Mouse (Mus musculus) CH12F3 (cell line): ENCODE measurements around the gene Dglucy.
"Not testable (repeated sequence)": the region's sequence is repeated elsewhere in the genome, so short reads cannot be mapped to it uniquely, and the experiment has no call there.

Source experiments
- in situ Hi-C: fragments of 300-500 bp; cut with MboI; formaldehyde crosslinking; loops from 2 replicates; pipeline ENCODE4 v1.14.3; 2020; ENCODE audit warnings: low sequenced_read_pairs

Gene Dglucy

DNA sequence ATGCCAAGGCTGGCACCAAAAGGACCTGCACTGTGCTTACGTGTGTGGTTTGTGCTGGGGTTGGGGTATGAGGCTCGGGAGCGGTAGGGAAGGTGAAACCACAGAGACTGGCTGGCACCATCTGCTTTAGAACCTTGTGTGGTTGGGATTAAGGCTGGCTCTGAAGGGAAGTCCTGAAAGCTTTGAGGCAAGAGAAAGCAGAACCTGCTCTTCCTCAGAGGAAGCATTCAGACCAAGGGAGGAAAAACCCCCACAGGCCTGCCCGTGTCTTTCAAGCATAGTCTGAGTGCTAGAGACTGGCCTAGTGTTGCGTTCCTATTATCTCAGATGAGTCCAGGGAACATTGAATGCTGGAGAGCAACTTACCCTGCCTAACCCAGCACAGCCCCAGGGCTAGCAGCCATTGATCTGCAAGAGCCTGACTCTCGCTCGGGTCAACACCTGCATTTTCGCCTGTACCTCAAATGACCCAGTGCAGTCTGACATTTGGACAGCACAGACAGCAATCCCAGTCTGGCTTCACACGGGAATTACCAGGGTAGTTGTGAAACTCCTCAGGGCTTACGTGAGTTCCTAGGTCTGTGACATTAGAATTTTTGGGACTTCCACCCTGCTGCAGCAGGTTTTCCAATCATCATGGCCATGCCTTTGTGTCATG is 452 bp upstream of the Dglucy start:
- in situ Hi-C loops: no loop called here

GRCm38 (mm10) chr12:100780416-100780815 is 1.6 kb downstream of the Dglucy start:
- in situ Hi-C loops: no loop called here

DNA sequence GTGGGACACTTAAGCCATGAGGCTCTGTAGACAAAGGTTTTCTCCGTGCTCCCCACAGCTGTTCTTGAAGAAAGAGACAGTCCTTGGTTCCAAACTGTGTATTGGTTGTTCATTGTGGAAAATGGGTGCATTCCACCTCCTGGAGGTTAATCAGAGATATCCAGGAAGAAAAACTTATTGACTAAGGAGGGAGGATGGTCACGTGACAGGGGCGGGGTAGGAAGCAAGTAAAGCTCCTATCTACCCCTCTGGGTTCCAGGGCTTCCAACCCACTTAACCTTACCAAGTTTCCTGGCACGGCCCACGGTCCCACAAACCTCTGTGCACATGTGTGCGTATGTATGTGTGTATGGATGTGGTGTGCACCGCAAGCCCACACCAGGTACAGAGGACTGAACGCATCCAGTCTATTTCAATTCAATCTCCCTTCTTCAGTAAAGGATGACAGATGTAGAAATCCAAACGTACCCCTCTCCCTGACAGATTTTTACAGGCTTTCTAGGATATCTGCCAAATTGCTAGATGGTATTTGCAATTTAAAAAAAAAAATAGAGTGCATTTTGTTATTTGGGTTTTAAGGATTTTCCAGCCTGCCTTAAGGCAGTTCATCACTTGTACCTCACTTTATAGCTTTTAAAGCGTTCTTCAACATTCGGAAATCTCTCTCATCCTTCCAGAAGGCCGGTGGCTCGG is 2.7 kb downstream of the Dglucy start:
- in situ Hi-C loops: no loop called here

DNA sequence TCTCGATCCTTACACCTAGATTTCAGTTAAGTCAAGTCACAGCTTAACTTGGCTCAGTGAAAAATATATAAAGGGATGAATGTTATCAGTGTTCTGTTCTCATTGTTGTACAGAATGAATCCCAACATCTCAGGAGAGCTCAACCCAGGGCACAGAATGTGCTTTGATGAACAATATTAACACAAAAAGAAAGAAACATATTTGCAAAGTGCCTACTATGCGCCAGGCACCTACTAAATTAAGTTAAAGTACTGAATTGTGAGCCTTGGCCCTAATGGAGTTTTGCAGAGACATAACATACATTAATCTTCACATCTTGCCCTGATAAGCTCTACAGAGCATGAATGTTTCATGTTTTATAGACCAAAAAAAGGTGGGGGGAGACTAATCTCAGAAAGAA is 5.3 kb downstream of the Dglucy start:
- in situ Hi-C loops: no loop called here

DNA sequence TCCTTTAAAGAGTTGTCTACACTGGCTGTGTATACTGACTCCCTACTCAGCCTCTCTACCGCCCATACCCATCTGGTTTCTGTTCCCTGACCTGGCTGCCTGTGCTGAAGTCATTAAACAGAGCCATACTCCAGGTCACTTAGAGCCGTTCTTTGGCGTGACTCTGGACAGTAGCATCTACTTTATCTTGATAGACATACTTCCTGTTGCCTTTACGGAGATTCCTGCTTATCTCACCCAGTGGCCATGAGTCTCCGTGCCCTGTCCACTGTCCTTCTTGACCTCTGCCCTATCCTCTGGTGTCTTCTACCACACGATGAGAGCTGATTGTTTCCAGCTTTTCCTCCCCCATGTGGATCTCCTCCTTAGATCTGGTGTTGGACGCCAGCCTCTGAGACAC is 6.5 kb downstream of the Dglucy start:
- in situ Hi-C loops: no loop called here

DNA sequence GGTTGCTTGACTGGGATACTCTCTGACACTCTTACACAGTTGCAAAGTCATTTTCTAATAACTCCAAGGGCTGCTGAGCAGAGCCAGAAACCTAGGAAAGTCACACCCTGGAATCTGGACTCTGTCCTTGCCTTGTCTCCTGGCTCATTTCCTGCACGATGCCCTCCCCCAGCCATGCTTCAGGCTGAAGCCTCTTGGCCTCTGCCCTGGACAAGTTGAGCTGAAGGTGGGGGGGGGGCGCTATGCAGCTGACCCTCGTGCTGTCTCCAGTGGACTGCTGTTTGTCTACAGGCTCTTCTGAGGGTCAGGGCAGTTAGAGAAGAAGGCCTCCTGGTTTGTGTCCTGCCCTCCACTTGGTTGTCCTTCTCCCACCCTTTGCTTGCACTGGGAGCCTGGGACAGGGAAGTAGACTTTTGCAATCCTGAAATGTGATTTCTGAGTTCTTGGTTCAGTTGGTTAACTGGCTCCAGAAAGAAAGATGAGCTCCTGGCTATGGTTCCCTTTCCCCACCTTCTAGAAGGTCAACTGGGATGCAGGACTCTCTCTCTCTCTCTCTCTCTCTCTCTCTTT is 11.2 kb downstream of the Dglucy start:
- in situ Hi-C loops: no loop called here

DNA sequence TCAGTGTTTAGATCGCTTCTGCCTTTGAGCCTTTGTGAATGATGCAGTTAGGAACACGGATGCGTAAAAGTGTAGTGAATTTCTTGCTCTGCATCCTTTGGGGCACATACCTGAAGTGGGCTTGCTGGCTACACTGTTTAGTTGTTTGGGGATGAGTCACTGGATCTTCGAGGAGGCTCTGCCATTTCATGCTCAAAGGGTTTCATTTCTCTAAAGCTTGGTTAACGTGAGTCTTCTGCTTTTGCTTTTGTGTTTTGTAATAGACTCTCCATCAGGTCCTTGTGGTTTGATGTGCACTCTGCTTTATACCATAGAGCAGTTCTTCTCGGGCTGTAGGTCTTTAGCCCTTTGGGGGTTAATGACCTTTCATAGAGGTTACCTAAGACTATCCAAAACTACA is 12.6 kb downstream of the Dglucy start:
- in situ Hi-C loops: no loop called here

DNA sequence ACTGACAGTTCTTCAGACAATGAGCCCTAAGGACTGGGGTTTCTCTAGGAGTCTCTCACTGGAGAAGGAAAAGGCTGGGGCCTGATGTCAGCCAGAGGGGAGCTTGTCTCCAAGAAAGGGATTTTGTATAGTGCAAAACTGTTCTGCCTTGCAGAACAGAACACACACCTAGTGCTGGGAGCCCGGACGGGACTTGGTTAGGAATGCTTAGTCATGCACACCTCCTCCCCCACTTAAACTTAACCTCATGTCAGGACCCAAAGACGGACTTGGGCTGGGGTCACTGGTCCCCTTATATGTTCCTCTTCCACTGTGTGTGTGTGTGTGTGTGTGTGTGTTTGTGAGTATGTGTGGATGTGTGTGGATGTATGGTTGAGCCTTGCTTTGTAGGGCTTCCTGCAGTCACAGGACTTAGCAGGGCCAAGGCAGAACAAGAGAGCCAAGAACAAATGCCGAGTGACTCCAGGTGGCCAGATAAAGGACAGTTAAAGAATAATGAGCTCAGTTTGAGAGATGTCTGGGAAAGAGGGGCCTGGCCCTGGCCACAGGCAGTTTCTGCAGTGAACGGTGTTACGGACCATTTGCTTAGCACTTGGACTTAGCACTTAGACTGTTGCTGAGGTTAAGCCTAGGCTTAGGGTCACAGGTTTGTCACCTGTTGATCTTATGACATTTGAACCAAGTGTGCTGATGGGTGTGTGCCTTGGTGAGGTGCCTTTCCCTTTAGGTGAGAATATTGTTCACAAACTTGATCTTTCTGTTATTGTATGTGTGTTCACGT is 15.8 kb downstream of the Dglucy start:
- in situ Hi-C loops: no loop called here

GRCm38 (mm10) chr12:100795390-100796036 is 16.7 kb downstream of the Dglucy start:
- in situ Hi-C loops: no loop called here

DNA sequence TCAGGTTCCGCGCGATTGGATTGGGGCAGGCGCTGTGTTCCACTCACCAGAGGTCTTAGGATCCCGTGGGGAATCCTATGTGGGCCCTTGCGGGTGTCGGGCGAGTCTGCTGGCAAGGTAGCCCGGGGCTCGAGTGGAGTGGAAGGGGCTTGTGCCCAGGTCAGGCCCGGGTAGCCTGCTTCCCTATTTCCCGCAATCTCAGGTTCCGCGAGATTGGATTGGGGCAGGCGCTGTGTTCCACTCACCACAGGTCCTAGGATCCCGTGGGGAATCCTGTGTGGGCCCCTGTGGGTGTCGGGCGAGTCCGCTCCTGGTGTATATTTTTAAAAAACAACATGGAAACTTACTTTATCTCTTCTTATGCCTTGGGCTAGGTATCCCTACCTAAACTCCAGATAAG is 24.5 kb downstream of the Dglucy start:
- in situ Hi-C loops: not testable (repeated sequence)

- in situ Hi-C loops: no loop called here
These were observed 28.4 kb downstream of the Dglucy start for GRCm38 (mm10) chr12:100807280-100807679.

DNA sequence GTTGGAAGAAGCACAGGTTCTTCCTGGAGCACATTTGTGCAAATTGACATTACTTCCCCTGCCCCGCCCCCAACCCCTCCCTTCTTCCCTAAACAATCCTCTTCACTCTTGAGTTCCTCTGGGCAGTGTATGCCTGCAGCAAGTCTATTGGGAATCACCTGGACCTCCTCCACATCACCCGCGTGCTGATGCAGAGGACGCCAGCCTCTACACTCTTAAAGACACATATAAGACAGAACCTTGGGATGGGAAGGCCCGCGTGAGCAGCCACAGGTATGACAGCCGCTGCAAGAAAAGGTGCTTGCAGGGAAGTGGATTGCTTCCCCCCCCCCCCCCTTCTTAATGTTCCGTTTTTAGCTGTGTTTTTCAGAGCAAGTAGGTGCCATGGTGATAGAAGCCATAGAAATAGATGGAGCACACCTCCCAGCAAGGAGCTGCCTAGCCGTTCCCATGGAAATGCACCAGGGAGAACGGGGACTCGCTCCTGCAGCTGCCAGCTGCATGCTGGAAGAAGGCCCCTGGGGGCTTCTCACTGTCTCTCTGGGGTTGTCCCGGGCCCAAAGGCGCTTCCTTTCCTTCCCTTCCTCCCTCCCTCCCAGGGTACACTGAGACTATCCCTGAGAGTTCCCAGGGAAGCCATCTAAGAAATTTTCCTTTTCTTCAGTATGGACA is 29.9 kb downstream of the Dglucy start:
- in situ Hi-C loops: no loop called here

- in situ Hi-C loops: no loop called here
These were observed 31.7 kb downstream of the Dglucy start for GRCm38 (mm10) chr12:100810542-100810941.

DNA sequence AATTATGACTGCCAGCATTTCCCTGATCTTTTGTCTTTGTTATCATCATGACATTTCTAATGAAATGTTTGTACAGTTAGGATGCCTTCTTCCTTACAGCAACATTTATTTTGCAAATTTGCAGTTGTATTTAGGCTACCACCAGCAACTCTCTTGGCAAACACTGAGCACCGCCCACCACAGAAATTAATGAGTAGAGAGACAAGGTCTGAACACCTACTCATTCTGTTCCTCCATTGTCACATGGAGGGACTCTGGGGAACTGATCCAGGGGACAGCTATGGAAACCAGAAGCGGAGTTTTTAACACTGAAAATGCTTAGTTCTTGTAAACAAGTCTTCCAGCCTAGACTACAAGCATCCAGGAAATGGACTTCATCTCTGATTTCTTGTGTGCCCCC is 35.0 kb downstream of the Dglucy start:
- in situ Hi-C loops: no loop called here

DNA sequence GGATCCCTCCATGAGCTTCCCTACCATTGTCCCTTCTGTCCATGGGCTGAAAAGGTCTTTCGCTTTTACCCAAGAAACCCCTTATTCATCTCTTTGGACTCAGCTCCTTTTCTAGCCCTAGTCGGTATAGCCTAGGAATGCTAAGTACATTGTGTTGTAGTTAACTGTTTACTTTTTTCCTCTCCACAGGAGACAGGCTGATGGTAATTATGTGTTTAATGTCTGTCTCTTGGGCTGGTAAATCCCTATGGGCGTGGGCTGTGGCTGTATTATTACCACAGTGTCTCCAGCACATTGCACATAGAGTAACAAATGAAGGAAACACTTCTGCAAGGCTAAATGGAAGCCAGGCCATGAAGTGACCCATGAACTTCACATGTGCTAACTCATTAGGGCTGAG is 35.8 kb downstream of the Dglucy start:
- in situ Hi-C loops: no loop called here

DNA sequence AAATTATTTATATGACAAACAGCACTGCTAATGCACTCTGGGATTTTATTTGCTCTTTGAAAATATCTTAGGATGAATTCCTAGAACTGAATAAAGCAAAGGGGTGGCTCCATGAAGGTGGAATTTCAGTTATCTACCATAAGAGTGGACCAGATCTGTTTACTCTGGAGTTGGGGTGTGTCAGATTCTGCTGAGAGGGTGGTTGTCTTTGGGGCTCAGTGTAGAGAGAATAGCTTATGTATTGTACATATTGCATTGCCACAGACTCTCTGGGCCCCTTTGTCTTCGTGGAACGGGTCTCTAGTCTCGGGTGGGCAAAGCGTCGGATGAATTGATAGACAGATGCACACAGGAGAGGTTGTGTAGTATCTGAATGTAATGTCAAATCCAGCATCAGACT is 38.0 kb downstream of the Dglucy start:
- in situ Hi-C loops: no loop called here

DNA sequence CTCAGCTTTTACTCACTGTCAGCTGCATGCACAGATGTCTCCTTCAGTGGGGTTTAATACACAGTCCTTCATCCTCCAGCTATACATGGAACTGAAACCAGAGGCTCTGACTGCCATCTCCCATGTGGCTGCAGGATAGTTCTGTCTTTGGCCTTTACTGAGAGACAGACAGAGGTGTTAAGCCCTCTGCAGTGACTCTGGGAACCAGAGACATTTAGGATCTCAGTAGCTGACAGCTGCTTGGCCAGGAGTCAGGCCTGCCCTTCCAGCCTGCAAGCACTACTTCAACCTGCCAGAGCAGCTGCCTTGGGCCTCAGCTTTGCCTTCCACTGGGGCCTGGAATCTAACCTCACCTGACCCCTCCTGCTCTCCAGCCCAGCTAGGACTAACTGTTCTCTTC is 41.1 kb downstream of the Dglucy start:
- in situ Hi-C loops: no loop called here

- in situ Hi-C loops: loop anchor here (25.0 kb wide), 1 partner anchor 669 kb away; the partner anchor contains the start of gene Nrde2
These were observed 52.2 kb downstream of the Dglucy start for GRCm38 (mm10) chr12:100831021-100831420.

DNA sequence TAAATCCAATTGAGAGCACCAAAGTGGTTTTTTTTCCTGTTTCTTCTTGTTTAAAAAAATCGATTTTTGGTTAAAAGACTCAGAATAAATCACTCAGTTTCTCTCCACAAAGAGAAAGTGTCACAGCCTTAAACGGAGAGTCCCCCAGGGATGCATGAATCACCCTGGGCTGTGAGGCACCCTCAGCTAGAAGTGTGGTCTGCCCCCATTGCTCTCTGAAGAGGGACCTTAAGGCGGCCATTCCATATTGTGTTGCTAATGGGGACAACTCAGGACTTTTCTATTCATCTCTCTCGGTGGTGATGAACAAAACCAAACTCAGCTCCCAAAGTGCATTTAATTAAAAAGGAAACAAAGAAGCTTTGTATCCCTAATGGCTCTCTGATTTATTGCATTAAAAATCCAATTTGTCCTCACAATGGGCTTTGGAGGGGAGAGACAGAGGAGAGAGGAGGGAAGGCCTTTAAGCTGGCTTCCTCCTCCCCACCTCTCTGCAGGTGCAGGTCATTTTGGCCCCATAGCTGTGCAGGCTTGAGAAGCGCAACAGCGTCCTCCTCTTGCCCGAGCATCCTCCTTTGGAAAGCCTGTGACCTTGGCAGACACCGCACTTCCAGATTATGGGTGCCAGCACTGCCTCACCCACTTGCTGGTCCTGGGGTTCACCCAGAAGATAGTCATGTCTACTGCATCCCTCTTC is 52.9 kb downstream of the Dglucy start:
- in situ Hi-C loops: loop anchor here (25.0 kb wide), 1 partner anchor 669 kb away; the partner anchor contains the start of gene Nrde2

DNA sequence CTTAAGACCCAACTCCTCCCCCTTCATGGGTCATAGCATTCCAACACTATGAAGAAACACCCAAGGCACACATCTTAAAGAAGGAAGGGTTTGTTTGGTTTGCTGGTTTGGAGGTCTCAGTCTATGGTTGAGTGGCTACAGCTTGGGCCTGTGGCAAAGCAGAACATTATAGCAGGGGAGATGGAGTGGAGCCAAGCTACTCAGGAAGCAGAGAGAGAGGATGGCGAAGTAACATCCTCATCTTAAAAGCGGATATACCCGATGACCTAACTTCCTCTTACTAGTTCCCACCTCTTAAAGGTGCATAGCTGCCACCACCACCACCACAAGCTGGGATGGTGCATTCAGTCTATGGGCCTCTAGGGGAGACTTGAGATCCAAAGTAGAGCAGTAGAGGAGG is 58.4 kb downstream of the Dglucy start:
- in situ Hi-C loops: loop anchor here (25.0 kb wide), 1 partner anchor 675 kb away; the partner anchor contains the start of gene Nrde2
